Mouse (Mus musculus) stomach, postnatal 0 days (tissue): ENCODE measurements around the gene Spata48.

Experiments
- CTCF ChIP-seq: IDR thresholded peaks from 2 replicates; pipeline ENCODE4 v1.5.1; 2016; ENCODE audit warnings: antibody characterized with exemption, low read depth, mild to moderate bottlenecking, moderate library complexity
- EP300 ChIP-seq: optimal IDR thresholded peaks from 2 replicates; pipeline ENCODE3; 2016; ENCODE audit warnings: antibody characterized with exemption

DNA sequence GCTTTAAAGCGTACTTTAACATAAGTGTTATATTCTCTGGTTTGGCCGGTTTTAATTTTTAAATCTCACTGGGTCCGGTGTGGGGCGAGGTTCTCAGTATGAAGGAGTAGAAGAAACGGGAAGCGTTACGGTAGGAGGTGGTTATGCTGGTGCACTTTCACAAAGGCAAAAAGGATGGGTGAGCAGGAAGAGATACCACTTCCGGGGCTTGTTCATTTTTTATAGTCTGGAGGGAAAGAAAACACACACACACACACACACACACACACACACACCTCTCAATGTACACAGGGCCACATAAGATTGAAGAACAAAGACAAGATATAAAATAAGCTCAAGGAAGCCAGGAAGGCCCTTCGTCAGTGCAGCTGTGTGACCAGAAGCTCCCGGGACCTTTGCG, 66.9 kb downstream of the Spata48 start:
- TF ChIP-seq EP300 (no peak), CTCF (no peak)
